Mouse (Mus musculus): ENCODE data around the gene Cdk4.

Cdk4 gene

DNA sequence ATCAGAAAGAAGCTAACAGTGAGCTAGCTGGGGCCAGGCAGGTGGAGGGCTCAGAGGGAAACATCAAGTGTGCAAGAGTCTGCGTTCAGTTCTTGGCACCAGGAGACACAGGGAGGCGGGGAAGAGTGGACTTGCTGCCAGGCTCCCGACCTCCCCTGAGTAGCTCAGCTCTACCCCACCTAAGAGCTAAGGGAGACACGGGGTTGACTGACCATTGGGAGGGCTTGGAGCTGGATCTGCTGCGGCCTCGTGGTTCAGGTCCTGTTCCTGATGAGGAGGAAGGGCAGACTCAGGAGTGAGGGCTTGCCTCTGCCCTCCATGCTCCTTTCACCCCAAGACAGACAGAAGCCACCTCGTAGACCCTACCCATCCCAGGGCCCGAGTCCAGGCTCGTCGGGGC, 35.9 kb downstream of the Cdk4 start:
- DNase-seq (ENCODE audit: low spot score in 2 of 2), result no peak

DNA sequence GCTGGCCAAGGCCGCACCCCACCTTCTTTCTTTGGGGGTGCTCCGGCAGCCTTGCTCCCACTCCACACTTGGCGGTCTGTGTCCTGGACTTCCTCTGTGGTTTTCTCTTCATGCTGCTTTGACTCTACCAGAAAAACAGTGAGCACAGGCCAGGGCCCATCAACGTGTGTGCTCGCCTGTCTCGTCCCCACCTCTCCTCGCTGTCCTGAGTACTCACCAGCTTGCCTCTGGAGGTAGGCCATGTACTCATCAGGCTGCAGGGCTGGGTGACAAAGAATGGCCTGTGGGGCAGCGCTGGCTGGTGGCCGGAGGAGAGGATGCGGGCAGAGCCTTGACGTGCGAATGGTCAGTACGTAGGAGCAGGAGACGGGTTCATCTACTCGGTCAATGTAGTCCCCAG, 36.5 kb downstream of the Cdk4 start:
- no peak for DNase-seq (ENCODE audit: low spot score in 2 of 2)

DNA sequence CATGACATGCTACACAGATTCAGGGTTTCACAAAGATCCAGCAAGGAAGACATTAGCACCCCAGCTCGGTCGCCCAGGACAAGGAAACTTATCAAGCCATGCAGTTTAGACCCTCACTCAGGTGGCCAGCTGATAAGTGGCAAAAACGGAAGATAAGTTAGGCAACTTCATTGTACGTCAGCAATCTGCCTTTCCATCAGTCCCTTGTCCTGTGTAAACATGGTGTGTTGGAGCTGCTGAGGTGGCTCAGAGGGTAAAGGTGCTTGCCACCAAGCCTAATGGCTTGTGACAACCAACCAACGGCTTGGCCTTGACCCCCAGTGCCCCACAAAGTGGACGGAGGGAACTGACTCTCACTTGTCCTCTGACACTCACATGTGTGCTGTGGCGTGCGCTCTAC, 37.1 kb downstream of the Cdk4 start:
- DNase-seq (ENCODE audit: low spot score in 2 of 2), result no peak

DNA sequence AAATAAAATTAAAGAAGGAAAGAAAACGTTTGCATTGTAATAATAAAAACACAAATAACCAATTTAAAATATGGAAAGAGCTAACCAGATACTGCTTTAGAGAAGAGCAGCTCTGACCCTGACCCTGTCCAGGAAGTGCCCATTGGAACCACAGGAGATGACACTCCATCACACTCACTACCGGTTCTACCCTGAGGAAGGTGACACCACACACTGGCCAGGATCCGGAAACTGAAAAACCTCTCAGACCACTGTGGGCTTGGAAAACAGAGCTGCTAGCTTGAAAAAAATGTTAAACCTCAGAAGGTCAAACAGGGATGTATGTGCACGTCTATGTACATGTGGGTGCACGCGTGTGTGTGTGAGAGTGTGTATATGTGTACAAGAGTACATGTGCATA, 37.8 kb downstream of the Cdk4 start:
- DNase-seq (ENCODE audit: low spot score in 2 of 2), result no peak

- no peak for DNase-seq (ENCODE audit: low spot score in 2 of 2)
Measured at GRCm38 (mm10) chr10:127103631-127104030, 40.3 kb downstream of the Cdk4 start.

GRCm38 (mm10) chr10:127107563-127108261, 44.4 kb downstream of the Cdk4 start:
- no peak for DNase-seq (ENCODE audit: low spot score in 2 of 2)

DNA sequence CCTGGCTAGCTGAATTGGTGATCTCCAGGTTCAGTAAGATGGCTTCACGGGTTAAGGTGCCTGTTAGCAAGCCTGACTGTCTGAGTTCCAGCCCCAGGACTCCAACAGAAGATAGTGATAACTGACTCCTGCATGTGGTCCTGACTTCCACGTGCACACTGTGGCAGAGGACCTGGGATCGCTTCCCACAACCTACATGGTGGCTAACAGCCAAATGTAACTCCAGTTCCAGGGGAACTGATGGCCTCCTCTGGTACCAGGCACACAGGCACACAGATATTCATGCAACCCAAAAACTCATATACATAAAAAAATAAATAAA, 44.9 kb downstream of the Cdk4 start:
- no peak for DNase-seq (ENCODE audit: low spot score in 2 of 2)

GRCm38 (mm10) chr10:127111001-127111887, 47.9 kb downstream of the Cdk4 start:
- no peak for DNase-seq (ENCODE audit: low spot score in 2 of 2)

DNA sequence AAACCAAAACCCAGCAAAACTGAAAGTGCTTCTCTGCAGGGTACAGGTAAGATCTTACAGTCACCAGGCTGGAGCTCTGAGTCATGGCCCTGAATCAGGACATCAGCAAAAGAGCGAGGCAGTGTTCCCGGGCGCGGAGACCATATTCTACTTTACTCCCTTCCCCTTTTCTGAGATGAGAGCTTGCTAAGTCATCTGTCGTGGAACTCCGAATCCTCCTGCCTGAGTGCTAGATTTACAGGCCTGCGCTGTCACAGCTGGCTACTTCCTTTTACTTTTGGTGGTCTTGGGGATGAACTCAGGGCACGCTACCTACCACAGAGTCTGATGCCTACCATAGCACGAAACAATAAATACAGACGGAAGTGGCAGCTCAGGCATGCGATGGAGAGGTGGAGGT, 51.1 kb downstream of the Cdk4 start:
- DNase-seq (ENCODE audit: low spot score in 2 of 2), result no peak

DNA sequence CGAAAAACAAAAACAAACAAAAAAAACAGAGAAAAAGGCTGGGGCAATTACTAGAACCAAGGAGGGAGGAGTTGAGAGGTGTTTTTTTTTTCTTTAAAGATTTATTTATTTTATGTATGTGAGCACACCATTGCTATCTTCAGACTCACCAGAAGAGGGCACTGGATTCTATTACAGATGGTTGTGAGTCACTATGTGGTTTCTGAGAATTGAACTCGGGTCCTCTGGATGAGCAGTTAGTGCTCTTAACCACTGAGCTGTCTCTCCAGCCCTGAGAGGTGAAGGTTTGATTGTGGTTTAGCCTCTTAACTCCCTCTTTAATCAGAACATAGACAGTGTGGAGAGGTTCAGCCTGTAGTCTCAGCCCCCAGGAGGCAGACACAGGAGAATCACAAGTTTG, 51.7 kb downstream of the Cdk4 start:
- no peak for DNase-seq (ENCODE audit: low spot score in 2 of 2)

All from right cerebral cortex, postnatal 36 days (tissue).